15 mouse cellular contexts compared by ENCODE assay signal in genomic region chr17:82901098-82901891, GRCm38 (mm10).
DNase-seq lines count a peak whose midpoint lies in the region; ATAC-seq and TF ChIP-seq lines count a peak whose summit lies in the region.
"Had no signal": no experiment of that assay in that cellular context is flagged by ENCODE, and none has a peak within 500 bp of the region (broad histone marks: within the 10 kb centered on the region; RNA-seq: fewer than 3 reads in every experiment).

No protein-coding gene starts in this region.

- H3K27me3 ChIP-seq in embryonic facial prominence, embryonic 11.5 days (ENCODE audit: control insufficient read depth, insufficient read depth, low read length), result no peaks in the 10 kb centered on the region
- H3K27me3 ChIP-seq in embryonic facial prominence, embryonic 10.5 days (replicated peaks; ENCODE audit: low read depth, poor library complexity, severe bottlenecking), result no peaks in the 10 kb centered on the region
- H3K27me3 ChIP-seq in hindbrain, postnatal 0 days (ENCODE audit: insufficient read depth, low read length), result no peaks in the 10 kb centered on the region
- H3K27me3 ChIP-seq in hindbrain, embryonic 10.5 days (ENCODE audit: insufficient read depth, poor library complexity, severe bottlenecking), result no peaks in the 10 kb centered on the region
- H3K27me3 ChIP-seq in midbrain, postnatal 0 days (ENCODE audit: insufficient read depth, low read length), result no peaks in the 10 kb centered on the region
- H3K27me3 ChIP-seq in midbrain, embryonic 14.5 days (ENCODE audit: control insufficient read depth, insufficient read depth, low read length), result no peaks in the 10 kb centered on the region
- H3K27me3 ChIP-seq in myocyte (ENCODE audit: control insufficient read depth, insufficient read depth, insufficient read length), result no peaks in the 10 kb centered on the region
- H3K27me3 ChIP-seq: hindbrain, embryonic 12.5 days had no signal

- H3K4me2 ChIP-seq in embryonic facial prominence, embryonic 11.5 days (ENCODE audit: low read depth, low read length), result no peak overlapping the region
- H3K4me2 ChIP-seq in hindbrain, postnatal 0 days (ENCODE audit: low read depth, low read length), result no peak overlapping the region
- no peak overlapping the region for H3K4me2 ChIP-seq in midbrain, postnatal 0 days (ENCODE audit: low read depth, low read length, poor library complexity, severe bottlenecking)
- H3K4me2 ChIP-seq in midbrain, embryonic 14.5 days (ENCODE audit: low read length), result no peak overlapping the region
- H3K4me2 ChIP-seq in myocyte (ENCODE audit: low read depth), result peak overlapping the region; percentile 60
- H3K4me2 ChIP-seq: hindbrain, embryonic 12.5 days; midbrain, embryonic 11.5 days had no signal

- H3K4me3 ChIP-seq in embryonic facial prominence, embryonic 11.5 days (ENCODE audit: low read depth, low read length), result no peak overlapping the region
- H3K4me3 ChIP-seq in embryonic facial prominence, embryonic 10.5 days, result no peak overlapping the region
- H3K4me3 ChIP-seq in hindbrain, postnatal 0 days (ENCODE audit: low read length), result no peak overlapping the region
- H3K4me3 ChIP-seq in hindbrain, embryonic 10.5 days, result no peak overlapping the region
- no peak overlapping the region for H3K4me3 ChIP-seq in midbrain, postnatal 0 days (ENCODE audit: low read depth, low read length)
- no peak overlapping the region for H3K4me3 ChIP-seq in midbrain, embryonic 14.5 days (replicated peaks; ENCODE audit: low read depth, low read length)
- H3K4me3 ChIP-seq in myocyte, result no peak overlapping the region
- H3K4me3 ChIP-seq: gastrocnemius, adult 2 months; hindbrain, embryonic 12.5 days; left cerebral cortex, adult 2 months had no signal

- TF ChIP-seq POLR2A in myocyte (IDR thresholded peaks at IDR 0.05; ENCODE audit: insufficient read length, low read depth), result no peak

- no peak overlapping the region for H3K27ac ChIP-seq in embryonic facial prominence, embryonic 11.5 days (replicated peaks; ENCODE audit: low read depth, low read length)
- no peak overlapping the region for H3K27ac ChIP-seq in embryonic facial prominence, embryonic 10.5 days (replicated peaks)
- H3K27ac ChIP-seq in hindbrain, postnatal 0 days, result no peak overlapping the region
- no peak overlapping the region for H3K27ac ChIP-seq in hindbrain, embryonic 10.5 days
- H3K27ac ChIP-seq in midbrain, postnatal 0 days (ENCODE audit: low read depth, low read length), result no peak overlapping the region
- no peak overlapping the region for H3K27ac ChIP-seq in midbrain, embryonic 14.5 days (replicated peaks; ENCODE audit: low read depth, low read length)
- H3K27ac ChIP-seq: gastrocnemius, adult 2 months; hindbrain, embryonic 12.5 days; left cerebral cortex, adult 2 months; liver, embryonic 14.5 days had no signal

- WGBS in embryonic facial prominence, embryonic 11.5 days, result 73% methylated on average over 9 of the region's 9 CpGs
- 74% methylated on average over 9 of the region's 9 CpGs for WGBS in embryonic facial prominence, embryonic 10.5 days
- 47% methylated on average over 9 of the region's 9 CpGs for WGBS in hindbrain, postnatal 0 days
- WGBS in hindbrain, embryonic 10.5 days, result 68% methylated on average over 9 of the region's 9 CpGs
- 69% methylated on average over 9 of the region's 9 CpGs for WGBS in midbrain, postnatal 0 days
- 69% methylated on average over 9 of the region's 9 CpGs for WGBS in midbrain, embryonic 14.5 days

- H3K9ac ChIP-seq in embryonic facial prominence, embryonic 11.5 days (replicated peaks; ENCODE audit: low read length), result no peak overlapping the region
- no peak overlapping the region for H3K9ac ChIP-seq in hindbrain, postnatal 0 days (replicated peaks; ENCODE audit: low read length)
- H3K9ac ChIP-seq in midbrain, postnatal 0 days (replicated peaks; ENCODE audit: low read length, poor library complexity, severe bottlenecking), result no peak overlapping the region
- no peak overlapping the region for H3K9ac ChIP-seq in midbrain, embryonic 14.5 days (replicated peaks; ENCODE audit: low read length)
- H3K9ac ChIP-seq: hindbrain, embryonic 12.5 days; liver, embryonic 14.5 days had no signal

- H3K4me1 ChIP-seq in embryonic facial prominence, embryonic 11.5 days (ENCODE audit: control insufficient read depth, insufficient read depth, low read length), result no peaks in the 10 kb centered on the region
- no peaks in the 10 kb centered on the region for H3K4me1 ChIP-seq in embryonic facial prominence, embryonic 10.5 days
- H3K4me1 ChIP-seq in hindbrain, postnatal 0 days (ENCODE audit: insufficient read depth, low read length), result no peaks in the 10 kb centered on the region
- H3K4me1 ChIP-seq in hindbrain, embryonic 10.5 days (replicated peaks), result peaks cover 5% of the 10 kb centered on the region; the same call in 1 of the 2 replicates
- no peaks in the 10 kb centered on the region for H3K4me1 ChIP-seq in midbrain, postnatal 0 days (ENCODE audit: insufficient read depth, low read length)
- H3K4me1 ChIP-seq in midbrain, embryonic 14.5 days (ENCODE audit: control insufficient read depth, insufficient read depth, low read length), result no peaks in the 10 kb centered on the region
- H3K4me1 ChIP-seq: hindbrain, embryonic 12.5 days had no signal

- peak; percentile 1 for DNase-seq in embryonic facial prominence, embryonic 11.5 days (ENCODE audit: low spot score)
- no peak for DNase-seq in embryonic facial prominence, embryonic 10.5 days (ENCODE audit: low spot score)
- peak; percentile 2 for DNase-seq in hindbrain, postnatal 0 days (ENCODE audit: low spot score)
- no peak for DNase-seq in hindbrain, embryonic 10.5 days (ENCODE audit: low spot score)
- DNase-seq in midbrain, postnatal 0 days (ENCODE audit: low spot score), result peak; percentile 10
- DNase-seq in midbrain, embryonic 14.5 days, result no peak
- DNase-seq: gastrocnemius, adult 2 months; kidney, postnatal 36 days; right cerebral cortex, postnatal 14 days had no signal

- no peaks in the 10 kb centered on the region for H3K9me3 ChIP-seq in embryonic facial prominence, embryonic 11.5 days (replicated peaks; ENCODE audit: control insufficient read depth, low read length)
- no peaks in the 10 kb centered on the region for H3K9me3 ChIP-seq in embryonic facial prominence, embryonic 10.5 days
- H3K9me3 ChIP-seq in hindbrain, postnatal 0 days (ENCODE audit: low read length), result no peaks in the 10 kb centered on the region
- no peaks in the 10 kb centered on the region for H3K9me3 ChIP-seq in hindbrain, embryonic 10.5 days
- no peaks in the 10 kb centered on the region for H3K9me3 ChIP-seq in midbrain, postnatal 0 days (ENCODE audit: low read length)
- no peaks in the 10 kb centered on the region for H3K9me3 ChIP-seq in midbrain, embryonic 14.5 days (ENCODE audit: control insufficient read depth, low read length)
- H3K9me3 ChIP-seq: hindbrain, embryonic 12.5 days had no signal

- ATAC-seq in embryonic facial prominence, embryonic 11.5 days (replicated peaks; ENCODE audit: insufficient number of reproducible peaks, low FRiP score, low TSS enrichment, low read depth), result no peak
- no peak for ATAC-seq in hindbrain, postnatal 0 days
- ATAC-seq in midbrain, postnatal 0 days (ENCODE audit: low FRiP score), result no peak
- ATAC-seq in midbrain, embryonic 14.5 days (ENCODE audit: low FRiP score, low TSS enrichment), result no peak
- no peak for ATAC-seq in erythroid progenitor cell, adult 5-6 weeks (replicated peaks; ENCODE audit: low FRiP score, poor library complexity, severe bottlenecking)

- no peak for TF ChIP-seq CTCF in hindbrain, postnatal 0 days (IDR thresholded peaks at IDR 0.05; ENCODE audit: low read depth)
- TF ChIP-seq CTCF in midbrain, postnatal 0 days (IDR thresholded peaks at IDR 0.05), result no peak

- no peaks in the 10 kb centered on the region for H3K79me2 ChIP-seq in myocyte (ENCODE audit: control insufficient read depth, insufficient read depth)

- H3K36me3 ChIP-seq in embryonic facial prominence, embryonic 11.5 days (replicated peaks; ENCODE audit: control insufficient read depth, insufficient read depth, low read depth, low read length), result no peaks in the 10 kb centered on the region
- no peaks in the 10 kb centered on the region for H3K36me3 ChIP-seq in embryonic facial prominence, embryonic 10.5 days (replicated peaks)
- H3K36me3 ChIP-seq in hindbrain, postnatal 0 days (ENCODE audit: insufficient read depth, low read length), result no peaks in the 10 kb centered on the region
- H3K36me3 ChIP-seq in hindbrain, embryonic 10.5 days, result no peaks in the 10 kb centered on the region
- no peaks in the 10 kb centered on the region for H3K36me3 ChIP-seq in midbrain, postnatal 0 days (ENCODE audit: insufficient read depth, low read length)
- H3K36me3 ChIP-seq in midbrain, embryonic 14.5 days (ENCODE audit: control insufficient read depth, insufficient read depth, low read length), result no peaks in the 10 kb centered on the region
- H3K36me3 ChIP-seq in myocyte (ENCODE audit: control insufficient read depth, insufficient read depth), result no peaks in the 10 kb centered on the region
- H3K36me3 ChIP-seq: hindbrain, embryonic 12.5 days had no signal

- no peak overlapping the region for H3ac ChIP-seq in myocyte (ENCODE audit: control insufficient read depth, insufficient read length)

TF ChIP-seq in myocyte, 11 proteins besides CTCF, POLR2A, EP300 and RAD21:
- TF ChIP-seq REST (IDR thresholded peaks at IDR 0.05; ENCODE audit: insufficient read depth, insufficient read length) (no peak), E2F4 (IDR thresholded peaks at IDR 0.05; ENCODE audit: insufficient read depth) (no peak), MYOG (IDR thresholded peaks at IDR 0.05; ENCODE audit: control insufficient read depth in 1 of 3, insufficient read depth in 1 of 3, insufficient read length in 2 of 3, low read depth in 2 of 3) (no peak), MAX (IDR thresholded peaks at IDR 0.05; ENCODE audit: low read depth) (no peak), CEBPB (IDR thresholded peaks at IDR 0.05; ENCODE audit: insufficient read depth, poor library complexity, severe bottlenecking) (no peak), TCF12 (IDR thresholded peaks at IDR 0.05; ENCODE audit: insufficient read depth, poor library complexity, severe bottlenecking) (no peak), TCF3 (IDR thresholded peaks at IDR 0.05; ENCODE audit: insufficient read length, low read depth) (no peak), POLR2AphosphoS2 (IDR thresholded peaks at IDR 0.05; ENCODE audit: insufficient read length, low read depth) (no peak), USF1 (IDR thresholded peaks at IDR 0.05; ENCODE audit: low read depth) (no peak), MYOD1 (IDR thresholded peaks at IDR 0.05; ENCODE audit: control insufficient read depth in 1 of 3, insufficient read length in 2 of 3, low read depth in 2 of 3) (no peak), SRF (IDR thresholded peaks at IDR 0.05; ENCODE audit: control insufficient read depth, insufficient read length, low read depth) (no peak)

Comparison
In these comparisons a context has a peak if more than half of its experiments do, and no peak if none do; other contexts are left out.
1. DNase-seq: peak in embryonic facial prominence, embryonic 11.5 days (single experiment), hindbrain, postnatal 0 days (single experiment) and midbrain, postnatal 0 days (single experiment); none in embryonic facial prominence, embryonic 10.5 days (single experiment), hindbrain, embryonic 10.5 days (single experiment) and midbrain, embryonic 14.5 days (single experiment).